Mouse (Mus musculus) embryonic facial prominence, embryonic 13.5 days (tissue): ENCODE data around the gene Ubxn10. TPM values are rescaled to one million over a fixed set of nuclear protein-coding genes. Genes with fewer than 3 reads are reported as not detected.

Experiments
- ATAC-seq: fragments of 200-750 bp; cut with Nextera tagmentation; 2 replicates; pipeline ENCODE4 v1.8.0; 2017; ENCODE audit warnings: low read depth; ENCODE audit not compliant: insufficient number of reproducible peaks, insufficient read depth, low FRiP score, low TSS enrichment
- H3K27ac ChIP-seq: fragments of 300-500 bp; sonication (generic); 2 replicates; pipeline ENCODE4 v1.5.1; 2015; ENCODE audit warnings: moderate library complexity, mild to moderate bottlenecking, inconsistent platforms
- H3K27me3 ChIP-seq: fragments of 300-500 bp; sonication (generic); 2 replicates; pipeline ENCODE4 v1.6.1; 2015; ENCODE audit warnings: mild to moderate bottlenecking, inconsistent platforms
- H3K36me3 ChIP-seq: fragments of 300-500 bp; sonication (generic); 2 replicates; pipeline ENCODE4 v1.6.1; 2015; ENCODE audit warnings: mild to moderate bottlenecking, inconsistent platforms
- H3K4me1 ChIP-seq: fragments of 300-500 bp; sonication (generic); 2 replicates; pipeline ENCODE4 v1.6.1; 2015; ENCODE audit warnings: inconsistent platforms
- H3K4me2 ChIP-seq: fragments of 300-500 bp; sonication (generic); 2 replicates; pipeline ENCODE4 v1.6.1; 2015; ENCODE audit warnings: moderate library complexity, mild to moderate bottlenecking, inconsistent platforms
- H3K4me3 ChIP-seq: fragments of 300-500 bp; sonication (generic); 2 replicates; pipeline ENCODE4 v1.5.1; 2015; ENCODE audit warnings: mild to moderate bottlenecking, inconsistent platforms
- H3K9ac ChIP-seq: fragments of 300-500 bp; sonication (generic); 2 replicates; pipeline ENCODE4 v1.6.1; 2015; ENCODE audit warnings: mild to moderate bottlenecking, inconsistent platforms
- H3K9me3 ChIP-seq: fragments of 300-500 bp; sonication (generic); 2 replicates; pipeline ENCODE4 v1.6.1; 2016; ENCODE audit warnings: inconsistent platforms
- WGBS: fragments of 180-500 bp; shearing (Covaris S2); methylation state at CpG from one replicate; pipeline ENCODE4 v1.1.7; 2015; ENCODE audit warnings: mixed read lengths; 5-methylcytosine and 5-hydroxymethylcytosine counted together
- polyA plus RNA-seq: library from polyadenylated mRNA; unstranded; fragments of >200 nt; fragmentation: Nextera tagmentation; extraction: Ambion mirVana; gene quantifications from 2 replicates; pipeline ENCODE4 v1.2.1, GENCODE M21; 2015

Gene Ubxn10
- polyA plus RNA-seq = 0.58 and 0.65 TPM in 2 replicates

DNA sequence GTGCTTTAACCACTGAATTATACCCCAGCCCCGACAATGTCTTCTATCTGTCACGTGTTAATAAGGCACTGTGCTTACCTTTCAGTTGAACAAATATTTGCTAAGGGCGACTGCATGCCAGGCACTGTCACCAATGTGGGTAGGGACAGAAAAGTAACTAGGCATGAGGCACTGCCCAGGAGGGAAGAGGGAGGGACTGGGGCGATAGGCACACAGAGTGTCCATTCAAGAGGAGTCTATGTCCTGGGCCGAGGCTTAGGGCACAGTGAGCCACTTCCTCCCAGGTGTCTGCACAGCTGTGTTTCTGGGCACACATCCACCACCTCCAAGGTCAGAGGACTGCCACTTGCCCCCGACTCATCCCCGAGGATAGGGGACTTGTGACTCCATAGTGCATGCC, at the start of gene Ubxn10:
TSS of gene Ubxn10 (minus strand) at position 137 of the 400 bp plus-strand sequence.
- Histone ChIP-seq H3K9ac (0 out of 2 replicates have a peak within 1 kb of the TSS, but pooled peaks have one; percentile 4), H3K4me3 (no peak within 1 kb of the TSS), H3K27me3 (no peaks in the 10 kb centered on the region), H3K36me3 (no peaks in the 10 kb centered on the region), H3K9me3 (0 out of 2 replicates have a peak, but pooled peaks cover 5% of the 10 kb centered on the region), H3K4me2 (no peak within 1 kb of the TSS), H3K4me1 (peaks cover 22% of the 10 kb centered on the region), H3K27ac (no peak within 1 kb of the TSS)
- 53% methylated on average over 7 of the region's 7 CpGs for WGBS
- no peak for ATAC-seq

GRCm38 (mm10) chr4:138786141-138786540, 49.2 kb upstream of the Ubxn10 start:
- H3K36me3 ChIP-seq = no peaks in the 10 kb centered on the region
- H3K4me1 ChIP-seq = no peaks in the 10 kb centered on the region
- no peaks in the 10 kb centered on the region for H3K27me3 ChIP-seq
- no peak overlapping the region for H3K27ac ChIP-seq
- no peak overlapping the region for H3K4me3 ChIP-seq
- H3K9ac ChIP-seq = no peak overlapping the region
- H3K4me2 ChIP-seq = no peak overlapping the region
- 63% methylated on average over 4 of the region's 4 CpGs for WGBS
- no peak for ATAC-seq
- no peaks in the 10 kb centered on the region for H3K9me3 ChIP-seq

- no peak overlapping the region for H3K4me2 ChIP-seq
- H3K9me3 ChIP-seq = no peaks in the 10 kb centered on the region
- no peak overlapping the region for H3K9ac ChIP-seq
- no peak for ATAC-seq
- 60% methylated on average over 4 of the region's 4 CpGs for WGBS
- no peaks in the 10 kb centered on the region for H3K27me3 ChIP-seq
- H3K36me3 ChIP-seq = no peaks in the 10 kb centered on the region
- no peak overlapping the region for H3K4me3 ChIP-seq
- no peaks in the 10 kb centered on the region for H3K4me1 ChIP-seq
- no peak overlapping the region for H3K27ac ChIP-seq
Observed at GRCm38 (mm10) chr4:138785721-138786120, 48.8 kb upstream of the Ubxn10 start.

DNA sequence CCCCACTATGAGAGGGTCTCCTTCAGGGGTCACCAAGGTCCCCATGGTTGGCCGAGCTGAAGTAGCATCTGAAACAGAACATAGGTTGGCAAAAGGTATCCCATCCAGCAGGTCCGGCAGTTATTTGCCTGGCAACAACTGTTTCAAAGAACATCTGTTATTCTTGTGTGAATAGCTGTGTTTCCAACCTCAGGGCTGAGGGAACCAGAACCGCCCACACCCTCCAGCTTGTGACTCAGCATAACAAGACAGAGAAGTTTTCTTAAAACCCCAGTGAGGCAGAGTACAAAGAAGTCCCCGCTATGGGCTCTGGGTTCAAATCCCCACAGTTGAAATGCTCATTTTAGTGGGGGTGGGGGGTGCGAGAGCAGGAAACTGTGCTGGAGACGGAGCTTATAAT, 45.1 kb upstream of the Ubxn10 start:
- H3K4me2 ChIP-seq = no peak overlapping the region
- H3K27me3 ChIP-seq = no peaks in the 10 kb centered on the region
- no peak overlapping the region for H3K4me3 ChIP-seq
- peaks cover 6% of the 10 kb centered on the region; the same call in 1 of the 2 replicates for H3K4me1 ChIP-seq
- ATAC-seq = no peak
- no peak overlapping the region for H3K27ac ChIP-seq
- no peaks in the 10 kb centered on the region for H3K36me3 ChIP-seq
- no peak overlapping the region for H3K9ac ChIP-seq
- H3K9me3 ChIP-seq = no peaks in the 10 kb centered on the region
- 75% methylated on average over 6 of the region's 6 CpGs for WGBS

DNA sequence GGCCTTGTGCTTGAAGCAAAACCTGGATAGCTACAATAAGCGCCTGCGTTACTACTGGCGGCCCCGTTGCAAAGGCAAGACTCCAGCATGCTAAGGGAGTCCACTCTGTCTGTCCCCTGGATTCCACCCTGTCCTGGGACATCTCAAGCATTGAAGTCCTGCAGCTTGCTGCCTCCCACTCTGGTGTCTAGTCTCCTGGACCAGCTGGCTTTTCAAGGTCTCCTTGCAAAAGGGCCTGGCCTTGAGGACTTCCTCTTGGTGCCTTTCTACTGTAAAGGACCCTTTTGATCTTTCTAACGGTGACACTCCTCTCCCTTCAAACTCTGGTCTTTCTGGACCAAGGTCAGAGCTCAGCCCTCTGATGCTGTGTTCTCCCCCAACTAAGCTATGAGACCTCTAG, 43.3 kb upstream of the Ubxn10 start:
- H3K4me3 ChIP-seq = no peak overlapping the region
- no peak overlapping the region for H3K4me2 ChIP-seq
- H3K4me1 ChIP-seq = peaks cover 6% of the 10 kb centered on the region; the same call in 1 of the 2 replicates
- 87% methylated on average over 5 of the region's 5 CpGs for WGBS
- no peak overlapping the region for H3K27ac ChIP-seq
- H3K27me3 ChIP-seq = no peaks in the 10 kb centered on the region
- no peaks in the 10 kb centered on the region for H3K36me3 ChIP-seq
- ATAC-seq = no peak
- H3K9ac ChIP-seq = no peak overlapping the region
- H3K9me3 ChIP-seq = no peaks in the 10 kb centered on the region

DNA sequence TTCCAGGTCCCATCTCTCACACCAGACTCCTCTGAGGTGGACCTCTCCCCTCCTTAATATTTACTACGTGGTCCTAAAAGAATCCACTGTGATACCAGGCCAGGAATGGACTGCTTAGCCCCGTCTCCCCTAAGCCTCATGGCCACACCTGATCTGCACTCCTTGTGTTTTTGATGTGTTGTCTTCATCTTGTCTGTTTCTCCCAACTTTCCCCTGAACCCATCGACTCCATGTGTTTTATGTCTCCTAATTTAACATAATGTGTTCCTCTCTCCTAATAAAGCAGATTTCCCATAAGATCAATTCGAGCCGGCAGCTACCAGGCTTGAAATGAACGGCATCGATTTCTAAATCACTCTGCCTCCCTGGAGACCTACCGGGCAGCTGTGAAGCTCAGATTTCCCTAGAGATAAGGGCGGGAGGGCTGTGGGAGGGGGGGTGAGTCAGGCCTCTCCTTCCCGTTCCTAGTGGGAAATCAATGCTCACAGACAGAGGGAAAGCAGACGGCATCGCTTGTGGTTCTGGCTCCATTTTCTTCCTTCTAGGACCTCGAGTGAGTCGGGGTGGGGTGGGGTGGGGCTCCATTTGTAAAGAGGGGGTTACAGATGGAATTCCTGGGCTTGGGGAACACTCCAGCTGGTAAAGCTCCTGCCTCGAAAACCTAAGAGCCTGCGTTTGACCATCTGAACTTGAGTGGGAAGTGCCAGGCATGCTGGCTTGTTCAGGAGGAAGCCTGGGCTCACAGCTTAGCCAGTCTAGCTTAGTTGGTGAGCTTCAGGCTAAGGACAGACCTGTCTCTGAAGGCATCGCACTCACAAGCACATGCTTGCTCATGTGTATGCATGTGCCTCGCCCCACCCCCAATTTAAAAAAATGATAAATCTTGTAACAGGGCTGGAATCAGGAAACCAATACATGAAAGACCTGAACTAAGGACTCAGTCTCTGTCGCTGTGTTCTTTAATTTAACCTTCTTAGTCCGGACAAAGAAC, 40.7 kb upstream of the Ubxn10 start:
- H3K27me3 ChIP-seq = no peaks in the 10 kb centered on the region
- H3K9me3 ChIP-seq = no peaks in the 10 kb centered on the region
- no peak overlapping the region for H3K4me3 ChIP-seq
- no peak overlapping the region for H3K27ac ChIP-seq
- 31% methylated on average over 20 of the region's 20 CpGs for WGBS
- H3K4me1 ChIP-seq = peaks cover 6% of the 10 kb centered on the region; the same call in 1 of the 2 replicates
- ATAC-seq = no peak
- H3K4me2 ChIP-seq = no peak overlapping the region
- H3K36me3 ChIP-seq = no peaks in the 10 kb centered on the region
- no peak overlapping the region for H3K9ac ChIP-seq

DNA sequence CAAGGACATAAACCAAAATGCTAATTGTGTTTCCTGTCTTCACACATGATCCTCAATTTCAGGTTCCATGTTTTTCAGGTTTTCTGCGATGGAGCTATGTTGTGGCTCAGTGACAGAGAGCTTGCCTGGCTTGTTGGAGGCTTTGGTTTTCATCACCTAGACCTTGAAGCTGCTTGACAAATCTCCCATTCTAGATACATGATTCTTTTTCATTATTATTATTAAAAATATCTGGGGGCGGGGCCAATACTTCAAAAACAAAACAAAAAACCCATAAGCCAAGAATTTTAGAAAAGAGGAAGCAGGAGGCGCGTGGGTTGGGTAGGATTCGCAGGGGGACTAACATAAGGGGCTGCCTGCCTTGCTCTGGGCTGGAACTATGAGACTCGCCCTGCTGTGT, 38.5 kb upstream of the Ubxn10 start, which contains the start of gene Pla2g2d:
TSS of gene Pla2g2d (plus strand) at position 301 of the 400 bp plus-strand sequence.
- H3K27ac ChIP-seq = no peak within 1 kb of the TSS
- no peaks in the 10 kb centered on the region for H3K27me3 ChIP-seq
- H3K4me1 ChIP-seq = peaks cover 6% of the 10 kb centered on the region; the same call in 1 of the 2 replicates
- no peak within 1 kb of the TSS for H3K4me3 ChIP-seq
- no peaks in the 10 kb centered on the region for H3K9me3 ChIP-seq
- H3K4me2 ChIP-seq = no peak within 1 kb of the TSS
- 81% methylated on average over 6 of the region's 6 CpGs for WGBS
- H3K36me3 ChIP-seq = no peaks in the 10 kb centered on the region
- no peak for ATAC-seq
- no peak within 1 kb of the TSS for H3K9ac ChIP-seq

GRCm38 (mm10) chr4:138772386-138772785, 35.4 kb upstream of the Ubxn10 start:
- H3K4me1 ChIP-seq = no peaks in the 10 kb centered on the region
- H3K9ac ChIP-seq = no peak overlapping the region
- H3K9me3 ChIP-seq = no peaks in the 10 kb centered on the region
- H3K27ac ChIP-seq = no peak overlapping the region
- no peaks in the 10 kb centered on the region for H3K36me3 ChIP-seq
- WGBS = 72% methylated on average over 5 of the region's 5 CpGs
- H3K4me2 ChIP-seq = no peak overlapping the region
- no peak overlapping the region for H3K4me3 ChIP-seq
- no peak for ATAC-seq
- H3K27me3 ChIP-seq = no peaks in the 10 kb centered on the region

DNA sequence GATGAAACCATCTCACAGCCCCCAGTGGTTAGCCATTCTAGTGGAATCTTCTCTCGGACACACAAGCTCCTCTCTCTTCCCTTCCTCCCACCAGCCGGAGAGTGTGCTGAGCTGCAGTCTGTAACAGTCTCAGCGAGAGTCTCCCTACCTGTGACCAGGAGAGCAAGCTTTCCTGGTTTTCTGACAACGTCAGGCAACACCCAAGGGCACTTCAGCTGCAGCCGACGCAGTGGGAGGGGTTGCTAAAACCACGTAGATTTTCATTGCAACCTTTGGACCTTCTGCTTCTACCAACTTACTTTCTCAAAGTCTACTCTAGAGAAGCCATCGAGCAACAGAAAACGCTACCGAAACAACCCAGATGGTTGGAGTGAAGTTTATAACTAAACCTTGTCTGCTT, 35.0 kb upstream of the Ubxn10 start:
- no peaks in the 10 kb centered on the region for H3K9me3 ChIP-seq
- 78% methylated on average over 10 of the region's 10 CpGs for WGBS
- H3K9ac ChIP-seq = no peak overlapping the region
- H3K27me3 ChIP-seq = no peaks in the 10 kb centered on the region
- ATAC-seq = no peak
- no peaks in the 10 kb centered on the region for H3K4me1 ChIP-seq
- H3K4me3 ChIP-seq = no peak overlapping the region
- no peaks in the 10 kb centered on the region for H3K36me3 ChIP-seq
- H3K27ac ChIP-seq = no peak overlapping the region
- H3K4me2 ChIP-seq = no peak overlapping the region

DNA sequence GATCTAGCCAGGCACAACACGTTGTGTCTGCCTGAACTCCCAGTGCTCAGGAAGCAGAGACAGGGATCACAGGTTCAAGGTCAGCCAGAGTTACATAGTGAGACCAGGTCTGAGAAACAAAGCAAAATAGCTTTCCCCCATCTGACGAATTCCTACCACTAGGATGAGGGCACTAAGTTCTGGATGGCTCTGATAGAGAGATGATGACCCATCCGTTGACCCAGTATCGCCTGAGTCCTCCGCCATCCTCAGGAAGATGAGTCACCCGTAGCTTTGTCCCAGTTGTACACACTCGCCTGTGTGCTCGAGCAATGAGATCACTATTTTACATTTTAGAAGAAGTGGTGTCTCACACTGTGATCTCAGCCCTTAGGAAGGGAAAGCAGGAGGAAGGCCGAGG, 25.3 kb upstream of the Ubxn10 start:
- Histone ChIP-seq H3K4me2 (no peak overlapping the region), H3K4me3 (no peak overlapping the region), H3K4me1 (no peaks in the 10 kb centered on the region), H3K9me3 (no peaks in the 10 kb centered on the region), H3K9ac (no peak overlapping the region), H3K36me3 (no peaks in the 10 kb centered on the region), H3K27me3 (no peaks in the 10 kb centered on the region), H3K27ac (no peak overlapping the region)
- no peak for ATAC-seq
- 77% methylated on average over 9 of the region's 9 CpGs for WGBS

DNA sequence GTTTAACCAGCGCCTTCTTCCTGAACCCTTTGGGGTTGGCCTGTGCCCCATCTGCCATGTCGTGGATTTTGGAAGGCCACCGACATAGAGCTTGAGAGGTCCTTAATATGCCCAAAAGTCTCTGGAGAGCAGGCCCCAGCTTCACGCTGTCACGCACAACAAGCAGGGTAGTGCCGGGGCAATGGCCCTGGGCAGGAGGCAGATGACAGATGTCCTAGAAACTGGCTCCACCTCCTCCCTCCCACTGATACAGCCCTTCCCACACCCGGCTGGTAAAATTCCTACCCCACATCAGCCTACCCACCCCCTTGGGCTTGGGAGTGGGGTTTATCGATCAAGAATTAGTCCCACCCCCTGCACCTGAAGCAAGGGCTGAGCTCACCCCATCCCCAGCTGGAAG, 20.4 kb upstream of the Ubxn10 start, which contains the start of gene Pla2g2f:
TSS of gene Pla2g2f (minus strand) at position 211 of the 400 bp plus-strand sequence.
- no peak within 1 kb of the TSS for H3K9ac ChIP-seq
- H3K4me1 ChIP-seq = no peaks in the 10 kb centered on the region
- no peak within 1 kb of the TSS for H3K4me2 ChIP-seq
- H3K4me3 ChIP-seq = no peak within 1 kb of the TSS
- ATAC-seq = no peak
- WGBS = 76% methylated on average over 8 of the region's 8 CpGs
- no peaks in the 10 kb centered on the region for H3K27me3 ChIP-seq
- H3K36me3 ChIP-seq = no peaks in the 10 kb centered on the region
- no peak within 1 kb of the TSS for H3K27ac ChIP-seq
- peaks cover 4% of the 10 kb centered on the region; the same call in 1 of the 2 replicates for H3K9me3 ChIP-seq

- Histone ChIP-seq H3K27me3 (no peaks in the 10 kb centered on the region), H3K27ac (no peak overlapping the region; the same call in 1 of the 2 replicates)
- WGBS = 72% methylated on average over 11 of the region's 11 CpGs
Observed at GRCm38 (mm10) chr4:138755983-138756382, 19.0 kb upstream of the Ubxn10 start.

More at GRCm38 (mm10) chr4:138755983-138756382, 19.0 kb upstream of the Ubxn10 start:
- ATAC-seq = no peak
- Histone ChIP-seq H3K9me3 (peaks cover 5% of the 10 kb centered on the region; the same call in 1 of the 2 replicates), H3K4me3 (no peak overlapping the region), H3K4me2 (no peak overlapping the region), H3K36me3 (no peaks in the 10 kb centered on the region), H3K9ac (no peak overlapping the region), H3K4me1 (no peaks in the 10 kb centered on the region)
